Mouse (Mus musculus): ENCODE data around the gene Tom1l2. TPM values are rescaled to one million over a fixed set of nuclear protein-coding genes. Genes with fewer than 3 reads are reported as not detected.

Tom1l2 gene
- polyA plus RNA-seq, 1 experiment from 2014 or later = 19.5 TPM

GRCm38 (mm10) chr11:60178005-60178404, 174.7 kb downstream of the Tom1l2 start:
- Histone ChIP-seq H3K9me3 (ENCODE audit: control insufficient read depth, low read length) (no peaks in the 10 kb centered on the region), H3K36me3 (ENCODE audit: control insufficient read depth, insufficient read depth, low read length) (no peaks in the 10 kb centered on the region), H3K4me2 (ENCODE audit: low read depth, low read length, severe bottlenecking) (peak overlapping the region; percentile 100), H3K9ac (ENCODE audit: low read length) (peak overlapping the region; percentile 41; the same call in 1 of the 2 replicates), H3K4me1 (replicated peaks; ENCODE audit: control insufficient read depth, insufficient read depth, low read length) (peaks cover 31% of the 10 kb centered on the region), H3K27ac (ENCODE audit: low read depth, low read length) (peak overlapping the region; percentile 94), H3K27me3 (ENCODE audit: control insufficient read depth, insufficient read depth, low read length) (no peaks in the 10 kb centered on the region), H3K4me3 (ENCODE audit: low read depth, low read length) (peak overlapping the region; percentile 59; the same call in 1 of the 2 replicates)
- DNase-seq (ENCODE audit: low spot score) (no peak), ATAC-seq (replicated peaks; ENCODE audit: low FRiP score) (no peak)
- 61% methylated on average over 6 of the region's 6 CpGs for WGBS

- Histone ChIP-seq H3K4me3 (ENCODE audit: low read depth, low read length) (peak overlapping the region; percentile 59), H3K27ac (ENCODE audit: low read depth, low read length) (peak overlapping the region; percentile 94), H3K27me3 (ENCODE audit: control insufficient read depth, insufficient read depth, low read length) (no peaks in the 10 kb centered on the region), H3K4me2 (ENCODE audit: low read depth, low read length, severe bottlenecking) (peak overlapping the region; percentile 100), H3K36me3 (ENCODE audit: control insufficient read depth, insufficient read depth, low read length) (no peaks in the 10 kb centered on the region), H3K9me3 (ENCODE audit: control insufficient read depth, low read length) (no peaks in the 10 kb centered on the region), H3K4me1 (replicated peaks; ENCODE audit: control insufficient read depth, insufficient read depth, low read length) (peaks cover 24% of the 10 kb centered on the region), H3K9ac (ENCODE audit: low read length) (peak overlapping the region; percentile 79)
- DNase-seq (ENCODE audit: low spot score) (peak; percentile 85), ATAC-seq (replicated peaks; ENCODE audit: low FRiP score) (peak; percentile 70)
- WGBS = under 1% methylated on average over 42 of the region's 42 CpGs
These were observed 175.6 kb downstream of the Tom1l2 start for GRCm38 (mm10) chr11:60176975-60177657.

Small RNA genes lying within 50 kb of the gene (microRNA-seq; reads per million reads assigned to microRNA genes)
- gene Gm27711 (ENCODE audit: insufficient number of aligned reads) (not detected), gene Mir6921 (ENCODE audit: insufficient number of aligned reads) (not detected), gene Mir6922 (ENCODE audit: insufficient number of aligned reads) (not detected)

Other genes with a start within 250 kb of the Tom1l2 start
- 28.5 and 36.4 TPM in 2 replicates for gene Rai1, start 247.9 kb downstream of the Tom1l2 start, polyA plus RNA-seq (2014; fragmentation: Nextera tagmentation; extraction: Ambion mirVana)
- gene Srebf1, start 130.3 kb downstream of the Tom1l2 start, polyA plus RNA-seq (2014; fragmentation: Nextera tagmentation; extraction: Ambion mirVana) = 63.9 and 68.7 TPM in 2 replicates
- gene Drc3, start 424 bp upstream of the Tom1l2 start, polyA plus RNA-seq (2014; fragmentation: Nextera tagmentation; extraction: Ambion mirVana) = 1.6 and 2.1 TPM in 2 replicates
- gene Gid4, start 64.2 kb upstream of the Tom1l2 start, polyA plus RNA-seq (2014; fragmentation: Nextera tagmentation; extraction: Ambion mirVana) = 38.1 and 38.5 TPM in 2 replicates
- gene Atpaf2, start 65.6 kb upstream of the Tom1l2 start, polyA plus RNA-seq (2014; fragmentation: Nextera tagmentation; extraction: Ambion mirVana) = 40.1 and 51.7 TPM in 2 replicates
- gene Drg2, start 101.7 kb upstream of the Tom1l2 start, polyA plus RNA-seq (2014; fragmentation: Nextera tagmentation; extraction: Ambion mirVana) = 121 and 133 TPM in 2 replicates
- gene Myo15, start 116.4 kb upstream of the Tom1l2 start, polyA plus RNA-seq (2014; fragmentation: Nextera tagmentation; extraction: Ambion mirVana) = 0.08 and 0.27 TPM in 2 replicates
- 38.0 and 41.2 TPM in 2 replicates for gene Alkbh5, start 183.5 kb upstream of the Tom1l2 start, polyA plus RNA-seq (2014; fragmentation: Nextera tagmentation; extraction: Ambion mirVana)

All from forebrain, embryonic 11.5 days (tissue).